Mouse (Mus musculus): Measurements from ENCODE around the gene Arpc1a.
"Not testable (repeated sequence)": the region's sequence is repeated elsewhere in the genome, so short reads cannot be mapped to it uniquely, and the experiment has no call there.

Arpc1a gene

GRCm38 (mm10) chr5:145105694-145106275, 22.2 kb downstream of the Arpc1a start:
- DNase-seq = no peak

DNA sequence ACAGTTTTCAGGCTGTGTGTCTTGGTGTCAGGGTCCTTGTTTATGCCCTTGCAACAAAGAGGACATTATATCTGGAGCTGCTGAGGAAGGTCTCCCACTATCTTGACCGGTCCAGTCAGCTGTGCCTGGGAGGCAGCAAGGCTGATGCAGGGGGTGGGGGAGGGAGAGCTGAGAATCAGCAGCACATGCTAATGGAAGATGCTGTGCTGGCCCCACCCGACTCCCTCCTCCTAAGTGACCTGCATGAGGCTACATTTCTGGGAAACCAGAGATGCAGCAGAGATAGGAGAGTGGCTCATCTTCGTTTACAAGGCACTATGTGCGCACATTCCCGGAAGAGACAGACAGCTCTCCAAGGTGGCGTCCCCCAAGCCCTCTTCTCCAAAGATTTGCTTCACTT, 26.8 kb downstream of the Arpc1a start:
- DNase-seq = no peak

GRCm38 (mm10) chr5:145112566-145112965, 28.9 kb downstream of the Arpc1a start:
- DNase-seq = no peak

DNA sequence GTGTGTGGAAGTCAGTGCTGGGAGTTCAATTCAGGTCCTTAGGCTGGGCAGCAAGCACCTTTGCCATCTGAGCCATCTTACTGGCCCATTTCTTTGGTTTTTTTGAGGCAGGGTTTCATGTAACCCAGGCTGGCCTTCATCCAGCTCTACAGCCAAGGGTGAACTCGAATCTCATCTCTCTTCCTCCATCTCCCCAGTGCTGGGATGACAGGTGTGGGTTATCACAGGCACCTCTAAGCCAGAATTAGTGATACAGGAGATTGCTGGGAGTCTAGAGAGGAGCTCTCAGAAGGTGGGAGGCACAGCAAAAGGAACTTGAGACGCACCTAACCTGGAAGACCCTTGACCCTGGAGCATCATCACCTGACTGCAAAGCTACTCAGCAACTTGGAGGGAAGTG, 29.8 kb downstream of the Arpc1a start:
- no peak for DNase-seq

- peak; percentile 46 for DNase-seq
These were observed 30.5 kb downstream of the Arpc1a start, which contains the start of gene Arpc1b for GRCm38 (mm10) chr5:145114071-145114605. Gene Arpc1b, plus strand, starts transcription at chr5:145114215.

DNA sequence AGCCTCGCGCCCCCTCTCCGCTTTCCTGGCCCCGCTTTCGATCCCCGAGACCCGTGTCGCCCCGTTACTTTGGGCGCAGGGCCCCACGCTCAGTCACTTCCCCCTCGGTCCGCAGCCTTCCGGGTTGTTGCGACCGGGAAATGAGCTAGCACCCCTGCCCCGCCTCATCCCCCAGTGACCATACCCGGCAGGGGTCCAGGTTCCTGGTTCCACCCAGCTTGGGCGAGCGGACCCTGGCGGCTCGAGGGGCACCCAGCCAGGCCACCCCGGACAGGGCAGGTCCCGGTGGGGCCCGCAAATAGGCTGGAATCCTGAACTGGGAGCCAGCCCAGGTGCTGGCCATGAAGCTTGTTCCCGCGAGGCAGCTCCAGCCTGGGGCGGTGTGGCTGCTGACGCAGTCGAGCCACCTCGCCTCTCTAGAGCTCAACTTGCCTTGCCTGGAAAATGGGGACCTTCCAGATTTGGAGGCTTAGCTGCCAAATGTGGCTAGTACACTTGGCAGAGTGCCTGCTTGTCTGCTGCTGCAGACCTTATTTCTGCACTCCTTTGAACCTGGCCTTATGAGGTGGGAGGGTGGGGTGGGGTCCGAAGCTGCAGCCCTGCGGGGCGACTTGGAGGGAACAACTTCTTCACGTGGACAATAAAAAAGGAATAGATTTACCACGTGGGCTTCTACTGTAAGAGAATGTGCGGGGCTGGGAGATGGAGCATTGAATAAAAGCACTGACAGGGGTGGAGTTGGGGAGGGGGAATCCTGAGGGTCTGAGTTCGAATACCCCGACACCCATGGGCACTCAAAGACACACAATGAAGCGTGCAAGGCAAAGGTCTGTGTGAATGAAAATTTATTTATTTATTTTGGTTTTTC, 31.2 kb downstream of the Arpc1a start:
- peak; percentile 41 for DNase-seq

- no peak for DNase-seq
These were observed 32.1 kb downstream of the Arpc1a start for GRCm38 (mm10) chr5:145115736-145116135.

DNA sequence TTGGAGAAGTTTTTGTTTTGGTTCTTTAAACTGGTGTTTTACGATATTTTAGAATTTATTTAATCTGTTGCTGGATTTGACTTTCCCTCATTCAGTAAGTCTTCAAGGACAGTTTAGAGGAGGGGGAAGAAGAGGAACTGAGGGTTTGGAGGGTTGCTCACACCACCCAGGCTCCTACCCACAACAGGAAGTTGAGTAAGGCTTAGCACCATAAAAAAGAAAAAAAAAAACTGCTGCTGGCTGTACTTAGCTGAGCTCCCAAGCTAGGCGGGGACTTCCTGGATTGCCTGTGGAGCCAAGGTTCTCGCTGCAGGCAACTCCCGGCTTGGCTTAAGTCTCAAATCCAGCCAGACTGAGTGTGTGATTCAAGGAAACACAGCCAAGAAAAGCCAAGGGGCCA, 32.7 kb downstream of the Arpc1a start:
- no peak for DNase-seq

- peak; percentile 70 for DNase-seq
These were observed 33.3 kb downstream of the Arpc1a start for GRCm38 (mm10) chr5:145116916-145117315.

GRCm38 (mm10) chr5:145118005-145118404, 34.4 kb downstream of the Arpc1a start:
- DNase-seq = no peak

DNA sequence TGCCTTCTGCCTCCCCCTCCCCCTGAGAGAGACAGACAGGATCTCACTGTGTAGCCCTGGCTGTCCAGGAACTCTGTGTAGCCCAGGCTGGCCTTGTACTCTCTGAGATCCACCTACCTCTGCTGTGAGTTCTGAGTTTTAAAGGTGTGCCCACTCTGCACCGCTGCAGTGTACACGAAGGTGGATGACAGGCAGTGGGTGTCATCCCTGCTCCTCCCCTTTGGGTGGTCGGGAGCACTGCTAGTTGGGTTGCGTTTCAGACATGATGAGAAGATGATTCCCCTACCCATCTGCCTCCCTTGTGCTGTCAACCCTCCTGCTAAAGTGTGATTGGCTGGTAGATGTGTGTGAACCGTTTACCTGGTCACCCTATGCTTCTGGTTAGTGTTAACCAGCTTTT, 34.8 kb downstream of the Arpc1a start:
- no peak for DNase-seq

GRCm38 (mm10) chr5:145119385-145119784, 35.8 kb downstream of the Arpc1a start:
- no peak for DNase-seq

DNA sequence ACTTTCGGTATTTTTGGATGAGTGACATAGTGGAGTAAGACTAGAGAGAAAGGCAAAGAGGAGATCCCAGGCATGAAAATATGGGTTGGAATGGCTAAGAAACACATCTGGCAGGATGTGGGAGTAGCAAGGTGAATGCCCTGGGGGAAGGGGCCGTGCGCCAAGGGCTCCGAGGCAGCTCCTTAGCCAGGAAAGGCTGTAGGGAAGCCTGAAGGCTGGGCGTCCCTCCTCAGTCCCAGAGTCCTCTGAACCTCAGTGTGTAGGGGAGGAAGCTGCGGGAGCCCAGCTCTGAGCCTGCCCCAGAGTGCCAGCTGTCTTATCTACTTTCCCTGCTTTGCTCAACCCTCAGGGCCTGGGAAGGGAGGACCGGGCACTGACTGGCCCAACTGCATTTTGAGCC, 37.3 kb downstream of the Arpc1a start:
- no peak for DNase-seq

GRCm38 (mm10) chr5:145123396-145123795, 39.8 kb downstream of the Arpc1a start:
- no peak for DNase-seq

- no peak for DNase-seq
These were observed 43.0 kb downstream of the Arpc1a start for GRCm38 (mm10) chr5:145126580-145126979.

DNA sequence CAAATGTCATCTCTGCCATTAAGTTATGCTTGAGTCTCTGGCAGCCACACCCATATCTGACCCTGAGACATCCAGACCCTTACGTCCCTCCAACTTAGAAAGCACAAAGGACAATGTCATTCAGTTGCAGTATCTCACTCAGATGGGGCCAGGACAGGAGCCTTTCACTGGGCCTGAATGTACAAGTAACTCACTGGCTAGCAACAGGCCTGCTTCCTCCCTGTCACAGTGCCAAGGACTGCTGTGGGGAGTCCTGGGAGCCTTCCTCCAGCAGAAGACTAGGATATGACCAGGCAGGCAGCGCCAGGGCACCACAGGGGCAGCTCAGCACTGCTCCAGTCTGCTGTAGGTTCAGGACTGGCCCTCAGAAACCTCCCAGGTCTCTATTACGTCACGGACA, 45.5 kb downstream of the Arpc1a start:
- DNase-seq = no peak

DNA sequence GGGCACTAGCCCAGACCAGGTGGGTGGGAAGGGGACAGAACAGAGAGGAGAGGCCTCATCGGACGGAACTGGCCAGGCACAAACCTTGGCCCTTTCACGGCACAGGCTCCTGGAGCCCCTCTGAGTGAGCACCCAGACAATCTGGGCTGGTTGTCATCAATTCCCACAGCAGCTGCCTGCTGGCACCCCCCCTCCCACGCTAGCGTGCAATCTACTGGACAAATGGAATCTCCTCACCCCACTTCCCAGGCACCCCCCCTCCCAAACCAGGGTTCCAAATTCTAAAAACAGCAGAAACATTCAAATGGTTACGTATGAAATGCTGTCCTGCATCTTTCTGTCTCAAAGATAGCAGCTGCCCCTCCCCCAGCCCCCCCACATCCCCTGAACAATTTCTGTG, 46.1 kb downstream of the Arpc1a start:
- DNase-seq = not testable (repeated sequence)

GRCm38 (mm10) chr5:145130191-145130590, 46.6 kb downstream of the Arpc1a start:
- no peak for DNase-seq

DNA sequence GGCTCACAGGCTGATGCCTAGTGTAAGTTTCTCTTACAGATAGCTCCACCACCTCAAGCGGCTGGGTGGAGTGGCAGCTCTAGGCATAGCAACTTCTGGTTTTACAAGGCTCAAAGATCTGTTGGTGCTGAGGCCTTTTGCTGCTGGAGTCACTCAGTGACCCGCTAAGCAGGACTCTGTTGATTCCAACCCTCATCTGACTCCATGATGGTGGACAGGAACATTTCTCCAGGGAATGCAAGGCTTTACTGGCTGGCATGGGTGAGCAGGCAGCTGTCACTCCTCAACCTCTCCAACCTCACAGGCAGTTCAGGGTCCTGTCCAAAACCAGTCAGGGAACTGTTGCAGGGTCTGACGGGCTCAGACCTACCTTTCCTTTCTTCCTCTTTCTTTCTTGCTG, 47.4 kb downstream of the Arpc1a start:
- DNase-seq = no peak

GRCm38 (mm10) chr5:145133275-145133674, 49.6 kb downstream of the Arpc1a start:
- DNase-seq = not testable (repeated sequence)

DNA sequence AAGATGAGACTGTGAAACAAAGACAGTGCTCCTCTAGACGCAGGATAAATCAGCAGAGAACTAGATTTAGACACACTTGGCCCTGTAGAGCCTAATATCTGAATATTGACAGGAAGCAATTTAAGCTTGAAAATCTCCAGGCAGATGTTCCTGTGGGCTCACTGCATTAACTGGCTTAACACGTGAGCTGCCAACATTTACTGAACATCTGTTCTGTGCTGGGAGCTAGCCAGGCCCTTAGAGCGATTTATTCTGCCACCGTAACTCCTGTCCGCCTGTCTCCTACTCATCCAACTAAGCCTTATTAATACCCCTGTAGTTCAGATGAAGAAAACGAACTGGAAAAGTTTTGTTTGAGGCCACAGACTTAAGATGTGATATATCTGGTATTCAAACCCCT, 55.2 kb downstream of the Arpc1a start:
- no peak for DNase-seq

GRCm38 (mm10) chr5:145139571-145140519, 56.2 kb downstream of the Arpc1a start, which contains the start of the genes Pdap1 and Bud31:
Gene Pdap1, minus strand, starts transcription at chr5:145140238.
Gene Bud31, plus strand, starts transcription at chr5:145140362.
- DNase-seq = peak; percentile 94

DNA sequence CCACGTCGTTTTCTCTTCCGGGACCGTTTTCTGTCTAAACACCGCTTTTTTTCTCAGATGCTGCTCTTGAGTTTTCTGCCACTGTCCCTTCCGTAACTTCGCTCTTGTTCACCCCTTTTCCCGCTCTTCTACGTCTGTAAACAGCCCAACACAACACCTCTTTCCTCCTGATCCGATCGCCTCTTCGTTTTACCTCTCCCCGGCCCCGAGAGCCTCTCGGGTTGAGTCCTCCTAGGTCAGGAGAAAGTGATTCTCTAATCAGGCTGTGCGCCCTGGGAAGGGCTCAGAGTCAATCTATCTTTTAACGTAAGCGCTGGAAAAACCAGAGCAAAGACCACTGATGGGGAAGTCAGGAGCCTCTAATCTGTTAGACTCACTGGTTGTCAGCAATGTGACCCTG, 57.0 kb downstream of the Arpc1a start:
- no peak for DNase-seq

All from right cerebral cortex, postnatal 14 days (tissue).